ENCODE assay signal across 8 mouse cellular contexts in the genomic region with DNA sequence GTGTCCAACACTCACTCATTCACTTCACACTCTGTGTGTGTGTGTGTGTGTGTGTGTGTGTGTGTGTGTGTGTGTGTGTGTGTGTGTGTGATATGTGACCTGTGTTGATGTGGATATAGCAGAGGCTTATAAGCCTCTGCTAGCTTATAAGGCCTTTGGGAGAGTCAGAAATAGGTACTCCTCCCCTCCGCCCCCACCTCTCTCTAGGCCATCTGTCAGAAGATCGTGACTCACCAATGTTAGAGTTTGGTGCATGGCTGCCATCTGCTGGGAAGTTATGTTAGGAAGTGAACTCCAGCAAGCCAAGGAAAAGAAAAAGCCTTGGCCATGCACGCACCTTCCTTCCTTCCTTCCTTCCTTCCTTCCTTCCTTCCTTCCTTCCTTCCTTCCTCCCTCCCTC. TPM values are rescaled to one million over a fixed set of nuclear protein-coding genes. Genes with fewer than 3 reads are reported as not detected.
DNase-seq lines count a peak whose midpoint lies in the region; ATAC-seq and TF ChIP-seq lines count a peak whose summit lies in the region.

No protein-coding gene starts in this region.

- H3K4me1 ChIP-seq in neural tube, embryonic 11.5 days (ENCODE audit: control insufficient read depth, insufficient read depth, low read length): no peaks in the 10 kb centered on the region
- H3K4me1 ChIP-seq in limb, embryonic 14.5 days (ENCODE audit: control insufficient read depth, insufficient read depth, low read length): no peaks in the 10 kb centered on the region

- H3K4me2 ChIP-seq in neural tube, embryonic 11.5 days (ENCODE audit: low read depth): no peak overlapping the region
- no peak overlapping the region for H3K4me2 ChIP-seq in limb, embryonic 14.5 days (replicated peaks; ENCODE audit: low read depth, low read length, severe bottlenecking)

- H3K27me3 ChIP-seq in neural tube, embryonic 11.5 days (ENCODE audit: control insufficient read depth, insufficient read depth, low read length): peaks cover 5% of the 10 kb centered on the region; the same call in 1 of the 2 replicates
- no peaks in the 10 kb centered on the region for H3K27me3 ChIP-seq in limb, embryonic 14.5 days (ENCODE audit: control insufficient read depth, insufficient read depth, low read length)

- H3K9ac ChIP-seq in neural tube, embryonic 11.5 days (ENCODE audit: low read length): no peak overlapping the region
- no peak overlapping the region for H3K9ac ChIP-seq in limb, embryonic 14.5 days (ENCODE audit: low read depth, low read length, severe bottlenecking)

- H3K4me3 ChIP-seq in neural tube, embryonic 11.5 days (ENCODE audit: low read depth, low read length): no peak overlapping the region
- H3K4me3 ChIP-seq in limb, embryonic 14.5 days (replicated peaks; ENCODE audit: low read length): no peak overlapping the region

- no peak for ATAC-seq in neural tube, embryonic 11.5 days (ENCODE audit: insufficient read depth, low FRiP score, low TSS enrichment)
- ATAC-seq in limb, embryonic 14.5 days (ENCODE audit: low FRiP score, low read depth): peak; percentile 59; the same call in 1 of the 2 replicates
- ATAC-seq in neutrophil, adult 5-6 weeks (ENCODE audit: extremely low read depth, insufficient number of reproducible peaks, low FRiP score, poor library complexity, severe bottlenecking): peak; percentile 86

- TF ChIP-seq POLR2A in limb, embryonic 14.5 days (IDR thresholded peaks at IDR 0.05; ENCODE audit: borderline replicate concordance, extremely low read depth, insufficient read depth, insufficient read length): no peak

- no peaks in the 10 kb centered on the region; the same call in 1 of the 2 replicates for H3K36me3 ChIP-seq in neural tube, embryonic 11.5 days (ENCODE audit: control insufficient read depth, insufficient read depth, low read length)
- peaks cover 16% of the 10 kb centered on the region for H3K36me3 ChIP-seq in limb, embryonic 14.5 days (ENCODE audit: control insufficient read depth, insufficient read depth, low read length)

- H3K9me3 ChIP-seq in neural tube, embryonic 11.5 days (ENCODE audit: control insufficient read depth, low read length): no peaks in the 10 kb centered on the region
- H3K9me3 ChIP-seq in limb, embryonic 14.5 days (ENCODE audit: control insufficient read depth, low read length): no peaks in the 10 kb centered on the region

- H3K27ac ChIP-seq in neural tube, embryonic 11.5 days (ENCODE audit: low read depth, low read length): no peak overlapping the region
- H3K27ac ChIP-seq in limb, embryonic 14.5 days (replicated peaks; ENCODE audit: low read depth, low read length): no peak overlapping the region

- WGBS in neural tube, embryonic 11.5 days: 13% methylated on average over 3 of the region's 3 CpGs
- WGBS in limb, embryonic 14.5 days: 15% methylated on average over 3 of the region's 3 CpGs

- DNase-seq in neural tube, embryonic 11.5 days (ENCODE audit: low spot score): peak; percentile 68
- DNase-seq in neural tube, embryonic 10.5 days (ENCODE audit: extremely low spot score, low spot score): no peak
- DNase-seq in brain, embryonic 18.5 days (ENCODE audit: low read depth, low spot score): peak; percentile 75
- DNase-seq in frontal cortex, adult 2 months (ENCODE audit: extremely low spot score in 1 of 2, low spot score in 1 of 2): peak; percentile 82 to 95
- DNase-seq in kidney, adult 9 months: peak; percentile 67
- DNase-seq in limb, embryonic 14.5 days (ENCODE audit: low spot score): peak; percentile 61
- peak; percentile 72 to 73 for DNase-seq in thymus, postnatal 36 days

RNA-seq across cellular contexts. Expression of a gene that starts 10.3 kb away (rescaled TPM):
- 0.84 and 0.99 TPM in 2 replicates for polyA plus RNA-seq in neural tube, embryonic 11.5 days (2014; fragmentation: Nextera tagmentation; extraction: Ambion mirVana)
- polyA plus RNA-seq in frontal cortex, adult 2 months (2012; rRNA removed): 5.4 and 6.4 TPM in 2 replicates
- 3.0 and 3.5 TPM in 2 replicates for polyA plus RNA-seq in limb, embryonic 14.5 days (2012; rRNA removed)
- polyA plus RNA-seq in limb, embryonic 14.5 days (2014; fragmentation: Nextera tagmentation; extraction: Ambion mirVana): 1.7 and 2.2 TPM in 2 replicates
- 34.3 and 46.9 TPM in 2 replicates for total RNA-seq in neutrophil, adult 5-6 weeks (2017)

RNA-seq across cellular contexts. Expression of a gene that starts 12.1 kb away (rescaled TPM):
- not detected in 2 replicates for polyA plus RNA-seq in neural tube, embryonic 11.5 days (2014; fragmentation: Nextera tagmentation; extraction: Ambion mirVana)
- polyA plus RNA-seq in frontal cortex, adult 2 months (2012; rRNA removed): 1.5 and 2.2 TPM in 2 replicates
- 1.9 and 2.2 TPM in 2 replicates for polyA plus RNA-seq in limb, embryonic 14.5 days (2012; rRNA removed)
- 0.70 and 3.0 TPM in 2 replicates for polyA plus RNA-seq in limb, embryonic 14.5 days (2014; fragmentation: Nextera tagmentation; extraction: Ambion mirVana)
- total RNA-seq in neutrophil, adult 5-6 weeks (2017): 44.4 and 46.6 TPM in 2 replicates

RNA-seq across cellular contexts. Expression of a gene that starts 13.5 kb away (rescaled TPM):
- polyA plus RNA-seq in neural tube, embryonic 11.5 days (2014; fragmentation: Nextera tagmentation; extraction: Ambion mirVana): 150 and 165 TPM in 2 replicates
- 940 and 960 TPM in 2 replicates for polyA plus RNA-seq in frontal cortex, adult 2 months (2012; rRNA removed)
- polyA plus RNA-seq in limb, embryonic 14.5 days (2012; rRNA removed): 41.9 and 55.5 TPM in 2 replicates
- polyA plus RNA-seq in limb, embryonic 14.5 days (2014; fragmentation: Nextera tagmentation; extraction: Ambion mirVana): 31.4 and 37.4 TPM in 2 replicates
- 0.98 TPM in 1 of 2 replicates, not detected in the other for total RNA-seq in neutrophil, adult 5-6 weeks (2017)

RNA-seq across cellular contexts. Expression of a gene that starts 18.2 kb away (rescaled TPM):
- 17.8 and 17.9 TPM in 2 replicates for polyA plus RNA-seq in neural tube, embryonic 11.5 days (2014; fragmentation: Nextera tagmentation; extraction: Ambion mirVana)
- polyA plus RNA-seq in frontal cortex, adult 2 months (2012; rRNA removed): 73.2 and 80.4 TPM in 2 replicates
- polyA plus RNA-seq in limb, embryonic 14.5 days (2012; rRNA removed): 54.2 and 79.2 TPM in 2 replicates
- 69.8 and 84.7 TPM in 2 replicates for polyA plus RNA-seq in limb, embryonic 14.5 days (2014; fragmentation: Nextera tagmentation; extraction: Ambion mirVana)
- total RNA-seq in neutrophil, adult 5-6 weeks (2017): 1,375 and 1,494 TPM in 2 replicates

RNA-seq across cellular contexts. Expression of a gene that starts 25.7 kb away (rescaled TPM):
- 19.0 and 19.6 TPM in 2 replicates for polyA plus RNA-seq in neural tube, embryonic 11.5 days (2014; fragmentation: Nextera tagmentation; extraction: Ambion mirVana)
- polyA plus RNA-seq in frontal cortex, adult 2 months (2012; rRNA removed): 3.7 and 7.1 TPM in 2 replicates
- 0.06 and 0.13 TPM in 2 replicates for polyA plus RNA-seq in limb, embryonic 14.5 days (2012; rRNA removed)
- polyA plus RNA-seq in limb, embryonic 14.5 days (2014; fragmentation: Nextera tagmentation; extraction: Ambion mirVana): 0.07 TPM in 1 of 2 replicates, not detected in the other
- not detected in 2 replicates for total RNA-seq in neutrophil, adult 5-6 weeks (2017)
